Mouse (Mus musculus) large intestine, adult 2 months (tissue): ENCODE results near the gene Unc13b. TPM values are rescaled to one million over a fixed set of nuclear protein-coding genes. Genes with fewer than 3 reads are reported as not detected.
A peak's percentile ranks its signal among the peaks of the same experiment; 100 is the strongest.

Experiments
- DNase-seq: peaks from one replicate; pipeline ENCODE4 v3.0.0-alpha.2; 2012; ENCODE audit warnings: low read depth, low spot score
- WGBS: fragments of 180-500 bp; shearing (Covaris S2); methylation state at CpG from one replicate; pipeline ENCODE4 v1.1.7; 2018; 5-methylcytosine and 5-hydroxymethylcytosine counted together
- polyA plus RNA-seq: library from polyadenylated mRNA; depleted of rRNA; stranded (reverse); fragments of >200 nt; gene quantifications from 2 replicates; pipeline ENCODE4 v1.2.3, GENCODE M21; 2012; rRNA removed

The Unc13b gene
- polyA plus RNA-seq, 1 experiment, result 7.7 TPM

GRCm38 (mm10) chr4:43266146-43266545, 207.4 kb downstream of the Unc13b start:
- DNase-seq, result no peak
- WGBS, result 52% methylated on average over 2 of the region's 2 CpGs

GRCm38 (mm10) chr4:43266623-43267322, 208.0 kb downstream of the Unc13b start, which contains the start of gene Atp8b5:
Gene Atp8b5 (plus strand): TSS chr4:43267159.
- 5% methylated on average over 19 of the region's 19 CpGs for WGBS
- peak; percentile 48 for DNase-seq

- 12% methylated on average over 2 of the region's 2 CpGs for WGBS
These were observed 208.5 kb downstream of the Unc13b start for GRCm38 (mm10) chr4:43267323-43267658.

GRCm38 (mm10) chr4:43285476-43285875, 226.7 kb downstream of the Unc13b start:
- DNase-seq, result no peak
- 92% methylated on average over 5 of the region's 5 CpGs for WGBS

More at GRCm38 (mm10) chr4:43267323-43267658, 208.5 kb downstream of the Unc13b start:
- no peak for DNase-seq

DNA sequence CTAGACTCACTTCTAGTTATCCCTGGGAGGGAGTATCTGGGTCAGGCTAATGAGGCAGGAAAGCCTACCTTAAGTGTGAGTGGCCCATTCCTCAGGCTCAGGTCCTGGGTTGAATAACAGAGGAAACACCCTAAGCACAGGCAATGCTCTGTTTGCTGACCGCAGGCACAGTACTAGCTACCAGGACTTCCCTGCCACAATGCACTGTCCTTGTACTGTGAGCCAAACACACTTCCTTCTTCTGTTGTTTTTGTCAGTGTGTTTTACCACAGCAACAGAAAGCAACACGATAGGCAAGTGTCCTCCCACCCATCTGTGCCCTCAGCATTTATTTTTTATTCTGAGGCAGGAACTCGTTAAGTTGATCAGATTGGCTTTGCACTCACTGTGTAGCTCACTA, 228.6 kb downstream of the Unc13b start:
- no peak for DNase-seq
- WGBS, result 66% methylated on average over 3 of the region's 3 CpGs

- no peak for DNase-seq
- WGBS, result 21% methylated on average over 6 of the region's 6 CpGs
These were observed 235.2 kb downstream of the Unc13b start for GRCm38 (mm10) chr4:43294001-43294400.

GRCm38 (mm10) chr4:43309696-43310338, 251.1 kb downstream of the Unc13b start:
- 76% methylated on average over 11 of the region's 11 CpGs for WGBS
- DNase-seq, result no peak

Other genes with a start within 250 kb of the Unc13b start
- 0.02 TPM in 1 of 2 replicates, not detected in the other for gene Fam205a1, start 205.1 kb upstream of the Unc13b start, polyA plus RNA-seq
- gene Gm12394, start 202.2 kb upstream of the Unc13b start, polyA plus RNA-seq, result not detected in 2 replicates
- not detected in 2 replicates for gene Fam205c, start 184.7 kb upstream of the Unc13b start, polyA plus RNA-seq
- gene Phf24, start 142.3 kb upstream of the Unc13b start, polyA plus RNA-seq, result 0.83 and 1.2 TPM in 2 replicates
- gene Dnajb5, start 109.1 kb upstream of the Unc13b start, polyA plus RNA-seq, result 9.6 and 11.1 TPM in 2 replicates
- gene 1700022I11Rik, start 89.3 kb upstream of the Unc13b start, polyA plus RNA-seq, result 0.10 and 0.11 TPM in 2 replicates
- gene Vcp, start 58.4 kb upstream of the Unc13b start, polyA plus RNA-seq, result 96.9 and 114 TPM in 2 replicates
- 11.8 and 14.6 TPM in 2 replicates for gene Fancg, start 48.4 kb upstream of the Unc13b start, polyA plus RNA-seq
- 25.1 and 32.0 TPM in 2 replicates for gene Pigo, start 33.1 kb upstream of the Unc13b start, polyA plus RNA-seq
- gene Stoml2, start 27.2 kb upstream of the Unc13b start, polyA plus RNA-seq, result 83.2 and 92.5 TPM in 2 replicates
- 29.1 and 39.3 TPM in 2 replicates for gene Fam214b, start 12.7 kb upstream of the Unc13b start, polyA plus RNA-seq
- gene Atp8b5, start 208.2 kb downstream of the Unc13b start, polyA plus RNA-seq, result 0.02 and 0.08 TPM in 2 replicates